Mouse (Mus musculus) layer of hippocampus, postnatal 10 days (tissue): ENCODE measurements around the gene Gfi1b. TPM values are rescaled to one million over a fixed set of nuclear protein-coding genes. Genes with fewer than 3 reads are reported as not detected.

Source experiments
- microRNA-seq, 2 experiments: library from miRNA; unstranded; fragments of <30 nt; microRNA quantifications; one replicate each; pipeline ENCODE4 v1.2.0; 2021
- total RNA-seq, 2 experiments: library from RNA; stranded (reverse); gene quantifications; 2 replicates each; pipeline ENCODE4 v1.2.3; 2021

The Gfi1b gene
- total RNA-seq, 2 experiments from 2014 or later = not detected

Small RNAs within 50 kb of the gene (microRNA-seq; reads per million reads assigned to microRNA genes)
- 0 reads per million in 2 experiments for gene Gm22824

Other genes with a start within 250 kb of the Gfi1b start
- 10 to 100 TPM; 20.2 to 21.9 TPM for gene Ppp1r26, start 175.2 kb downstream of the Gfi1b start, total RNA-seq
- gene 1700007K13Rik, start 155.7 kb downstream of the Gfi1b start, total RNA-seq = 1 to 10 TPM; 5.1 to 6.8 TPM
- 10 to 100 TPM; 37.2 to 37.4 TPM for gene Mrps2, start 153.9 kb downstream of the Gfi1b start, total RNA-seq
- gene Gbgt1, start 125.1 kb downstream of the Gfi1b start, total RNA-seq = 1 to 10 TPM; 1.2 to 1.9 TPM
- gene Gm10134, start 115.9 kb downstream of the Gfi1b start, total RNA-seq = 1 to 10 TPM in 1 of 2 experiments, not detected in 1; 1.2 TPM
- gene Ralgds, start 108.9 kb downstream of the Gfi1b start, total RNA-seq = 100 to 1,000 TPM; 155 to 158 TPM
- gene Cel, start 58.6 kb downstream of the Gfi1b start, total RNA-seq = not detected
- gene Gtf3c5, start 38.2 kb downstream of the Gfi1b start, total RNA-seq = 10 to 100 TPM; 19.2 to 19.5 TPM
- 10 to 100 TPM; 43.8 to 44.8 TPM for gene Tsc1, start 19.2 kb upstream of the Gfi1b start, total RNA-seq
- under 1 TPM in 1 of 2 experiments, not detected in 1; 0.96 TPM for gene Spaca9, start 77.7 kb upstream of the Gfi1b start, total RNA-seq
- 1 to 10 TPM; 1.8 TPM for gene Ak8, start 78.2 kb upstream of the Gfi1b start, total RNA-seq
- gene Gtf3c4, start 218.4 kb upstream of the Gfi1b start, total RNA-seq = 10 to 100 TPM; 40.3 to 46.9 TPM
- 1 to 10 TPM; 9.1 TPM for gene Ddx31, start 218.4 kb upstream of the Gfi1b start, total RNA-seq